Mouse (Mus musculus): ENCODE results near the gene Gcgr.

Gene Gcgr

DNA sequence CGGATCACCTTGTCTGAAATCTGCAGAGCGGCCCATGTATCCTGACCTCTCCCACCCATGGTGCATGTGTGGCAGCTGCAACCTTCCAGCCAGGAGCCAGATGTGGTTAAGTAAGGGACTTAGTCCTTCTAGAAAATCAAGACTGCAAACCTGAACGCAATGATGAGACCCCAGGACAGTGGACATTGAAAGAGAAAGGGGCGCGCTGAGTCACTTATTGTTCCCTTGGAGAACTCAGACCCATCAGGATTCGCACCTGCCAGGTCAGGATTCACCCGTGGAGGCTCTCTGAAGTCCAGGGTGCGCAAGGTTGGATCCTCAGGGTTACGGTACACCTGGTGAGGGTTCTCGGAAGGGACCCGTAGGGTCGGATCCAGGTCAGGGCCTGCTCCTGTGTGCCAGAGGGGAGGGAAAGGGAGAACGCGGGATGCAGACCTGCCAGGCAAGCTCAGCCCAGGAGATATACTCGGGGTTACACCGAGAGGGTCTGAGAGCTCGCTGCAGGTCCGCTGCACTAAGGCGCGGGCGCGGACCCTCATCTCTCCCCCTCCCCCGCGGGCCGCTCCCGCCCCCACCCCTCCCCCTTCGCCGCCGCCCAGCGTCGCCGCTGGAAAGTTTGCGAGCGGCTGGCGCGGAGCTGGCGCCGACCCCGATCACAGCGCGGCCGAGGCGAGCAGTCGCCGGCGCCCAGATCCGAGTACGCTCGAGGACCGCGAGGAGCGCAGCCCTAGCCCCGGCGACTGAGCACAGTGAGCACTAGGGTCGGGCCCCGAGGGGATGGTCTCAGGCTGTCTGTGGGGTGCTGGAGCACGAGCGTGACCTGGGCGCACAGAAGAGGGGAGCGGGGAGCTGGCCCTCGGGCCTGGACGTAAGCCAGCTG, at the start of gene Gcgr:
Gcgr (plus strand) TSS at position 615 of the 880 bp plus-strand sequence.
- DNase-seq, result peak; percentile 46 to 60

DNA sequence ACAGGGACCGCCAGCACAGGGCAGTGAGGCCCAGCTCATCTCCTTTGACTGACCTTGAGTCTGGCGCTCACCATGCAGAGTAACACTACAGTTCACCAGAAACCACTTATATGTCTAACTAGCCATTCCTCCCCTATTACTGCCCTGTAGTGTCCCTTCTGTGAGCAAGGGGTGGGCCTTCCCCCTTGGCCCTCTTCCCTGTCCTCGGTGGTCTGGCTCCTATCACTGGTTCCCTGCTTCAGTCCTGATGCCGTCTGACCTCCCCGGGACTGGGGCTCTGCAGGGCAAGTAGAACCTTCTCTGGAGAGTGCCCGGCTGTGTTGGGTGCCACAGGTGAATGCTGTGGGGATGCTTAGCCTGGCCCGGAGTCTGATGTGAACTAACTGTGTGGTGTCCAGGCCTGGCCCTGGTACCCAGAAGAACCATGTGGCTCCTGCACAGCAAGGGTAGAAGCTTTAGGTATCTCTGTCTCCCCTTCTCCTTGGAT, 47.0 kb upstream of the Gcgr start:
- DNase-seq, result no peak

- DNase-seq, result peak; percentile 93 to 94
These were observed 46.1 kb upstream of the Gcgr start, which contains the start of gene Mrpl12 for GRCm38 (mm10) chr11:120484265-120484981. TSS of gene Mrpl12 (plus strand) at chr11:120484613.

DNA sequence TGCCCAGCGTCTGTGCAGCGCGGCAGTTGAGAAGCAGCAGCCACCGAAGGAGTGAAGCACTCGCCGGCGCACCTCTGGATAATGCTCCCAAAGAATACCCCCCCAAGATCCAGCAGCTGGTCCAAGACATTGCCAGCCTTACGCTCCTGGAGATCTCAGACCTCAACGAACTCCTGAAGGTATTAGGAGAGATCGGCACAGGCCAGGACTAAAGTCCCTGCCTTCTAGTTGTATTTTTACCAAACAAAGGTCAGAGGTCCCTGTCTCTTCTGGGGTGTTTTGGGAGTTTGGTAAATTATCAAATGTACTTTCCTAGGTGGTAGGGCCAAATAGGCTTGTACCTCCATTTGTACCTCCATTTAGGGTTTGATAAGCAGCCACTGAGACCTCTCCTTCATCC, 45.2 kb upstream of the Gcgr start:
- DNase-seq, result no peak

- DNase-seq, result no peak
These were observed 42.0 kb upstream of the Gcgr start for GRCm38 (mm10) chr11:120488516-120488915.

GRCm38 (mm10) chr11:120489054-120489761, 41.3 kb upstream of the Gcgr start:
- peak; percentile 66 to 80 for DNase-seq

- DNase-seq, result no peak
These were observed 40.0 kb upstream of the Gcgr start for GRCm38 (mm10) chr11:120490291-120491046.

DNA sequence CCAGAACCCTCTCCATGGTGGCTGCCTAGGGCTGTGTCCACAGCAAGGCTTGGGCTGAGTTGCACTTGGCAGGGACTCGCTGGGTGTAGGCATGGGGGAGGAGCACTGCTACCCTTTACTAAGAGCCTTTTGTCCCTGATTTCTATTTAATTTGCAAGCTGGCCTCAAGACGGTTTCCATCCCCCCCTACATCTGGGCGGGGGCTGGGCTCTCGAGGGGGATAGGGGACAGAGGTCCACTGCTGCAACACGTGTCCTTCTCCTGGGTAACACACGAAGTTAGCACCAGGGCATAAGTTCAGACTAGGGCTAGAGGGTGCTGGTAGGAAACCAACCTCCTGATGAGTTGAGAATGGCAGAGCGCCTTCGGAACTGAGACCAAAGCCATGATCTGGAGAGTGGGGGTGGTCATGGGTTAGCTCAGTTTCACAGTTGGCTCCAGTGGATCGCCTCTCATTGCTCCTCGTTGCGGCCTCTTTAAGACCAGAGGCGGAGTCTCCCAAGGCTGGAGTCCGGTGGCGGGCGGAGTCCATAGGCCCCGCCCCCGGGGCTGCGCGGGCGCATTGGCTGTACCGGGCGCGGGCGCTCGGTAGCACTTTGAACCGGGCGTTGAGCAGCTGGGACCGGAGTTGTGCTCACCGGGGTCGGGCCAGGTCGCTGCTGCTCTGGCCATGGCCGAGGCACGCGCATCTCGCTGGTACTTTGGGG, 39.0 kb upstream of the Gcgr start, which contains the start of gene Slc25a10:
Slc25a10 (plus strand) TSS at position 524 of the 707 bp plus-strand sequence.
- peak; percentile 91 to 95 for DNase-seq

DNA sequence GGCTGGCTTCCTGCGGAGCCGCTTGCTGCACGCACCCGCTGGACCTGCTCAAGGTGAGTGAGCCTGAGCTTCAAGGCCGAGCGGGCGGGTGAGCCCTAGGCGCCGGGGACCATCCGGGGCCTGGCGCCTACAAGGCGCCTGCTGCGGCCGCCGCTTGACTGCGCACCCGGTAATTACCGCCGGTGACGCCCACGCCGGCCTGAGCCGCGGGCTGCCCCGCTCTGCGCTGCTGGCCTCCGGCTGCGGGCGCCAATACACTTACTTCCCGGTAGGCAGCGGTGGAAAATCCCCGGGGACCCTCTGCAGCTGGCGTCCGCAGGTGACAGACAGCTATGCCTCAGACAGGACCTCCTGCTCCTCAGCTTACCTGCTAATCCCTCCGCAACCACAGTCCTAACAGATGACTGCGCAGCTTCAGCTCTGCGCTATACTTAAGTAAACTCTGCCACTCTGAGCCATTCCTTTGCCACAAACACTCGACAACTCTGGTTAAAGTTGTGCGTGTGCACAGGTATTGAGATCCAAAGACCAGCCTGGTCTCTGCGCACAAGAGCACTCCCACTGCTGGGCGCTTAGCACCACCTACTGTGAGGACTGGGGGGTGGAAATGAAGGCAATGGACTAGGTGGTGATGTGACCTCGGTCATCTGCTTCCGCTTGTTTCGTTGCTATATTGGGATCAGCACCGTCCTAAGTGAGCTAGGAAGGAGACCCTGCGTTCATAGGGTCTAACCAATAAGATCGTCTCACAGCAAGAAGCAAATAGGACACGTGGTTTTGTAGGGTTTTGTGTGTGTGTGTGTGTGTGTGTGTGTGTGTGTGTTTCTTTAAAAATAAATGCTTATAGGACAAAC, 38.2 kb upstream of the Gcgr start:
- peak; percentile 61 to 72 for DNase-seq

- no peak for DNase-seq
These were observed 37.7 kb upstream of the Gcgr start for GRCm38 (mm10) chr11:120492878-120493203.

- DNase-seq, result peak in 1 of 2 experiments; percentile 40
These were observed 37.1 kb upstream of the Gcgr start for GRCm38 (mm10) chr11:120493351-120493750.

- DNase-seq, result no peak
These were observed 36.6 kb upstream of the Gcgr start for GRCm38 (mm10) chr11:120493911-120494310.

- DNase-seq, result no peak
These were observed 33.1 kb upstream of the Gcgr start for GRCm38 (mm10) chr11:120497436-120497835.

GRCm38 (mm10) chr11:120498226-120498625, 32.3 kb upstream of the Gcgr start:
- no peak for DNase-seq

GRCm38 (mm10) chr11:120498891-120499290, 31.6 kb upstream of the Gcgr start:
- no peak for DNase-seq

DNA sequence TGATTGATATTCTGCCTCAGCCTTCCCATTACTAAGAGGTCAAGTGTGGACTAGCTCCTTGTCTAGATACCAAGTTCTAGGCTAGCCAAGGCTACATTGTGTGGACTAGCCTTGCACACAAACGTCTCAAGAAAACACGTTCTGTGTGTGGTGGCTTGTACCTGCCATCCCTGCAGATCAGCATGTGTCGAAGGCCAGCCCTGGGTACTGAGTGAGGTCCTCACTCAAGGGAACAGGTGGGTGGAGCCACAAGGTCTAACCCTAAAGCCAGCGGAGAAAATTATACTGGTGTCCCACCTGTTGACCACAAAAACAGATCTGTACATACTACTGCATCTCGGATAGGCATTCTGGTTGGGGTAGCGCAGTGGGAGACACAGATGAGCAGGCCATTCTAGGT, 30.6 kb upstream of the Gcgr start:
- DNase-seq, result no peak

GRCm38 (mm10) chr11:120500357-120500756, 30.1 kb upstream of the Gcgr start:
- peak; percentile 68 to 77 for DNase-seq

GRCm38 (mm10) chr11:120501018-120501417, 29.5 kb upstream of the Gcgr start:
- DNase-seq, result no peak

DNA sequence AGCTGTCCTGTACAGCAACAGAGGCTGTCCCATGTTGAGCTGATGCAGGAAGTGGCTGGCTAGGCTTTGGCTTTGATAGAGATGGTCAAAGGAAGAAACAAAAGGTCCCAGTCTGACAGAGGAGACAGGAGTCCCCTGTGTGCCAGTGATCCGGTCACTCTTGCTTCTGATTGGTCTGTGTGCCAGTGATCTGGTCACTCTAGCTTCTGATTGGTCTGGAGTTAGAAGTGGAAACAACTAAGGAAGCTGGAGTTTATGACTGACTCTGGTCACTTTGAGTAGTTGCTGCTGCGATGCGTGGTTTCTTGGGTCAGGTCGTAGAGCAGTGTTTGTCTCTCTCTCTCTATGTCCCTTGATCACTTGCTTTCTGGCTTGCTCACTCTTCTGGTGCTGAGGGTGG, 28.8 kb upstream of the Gcgr start:
- DNase-seq, result no peak

GRCm38 (mm10) chr11:120505661-120506060, 24.8 kb upstream of the Gcgr start:
- DNase-seq, result no peak

DNA sequence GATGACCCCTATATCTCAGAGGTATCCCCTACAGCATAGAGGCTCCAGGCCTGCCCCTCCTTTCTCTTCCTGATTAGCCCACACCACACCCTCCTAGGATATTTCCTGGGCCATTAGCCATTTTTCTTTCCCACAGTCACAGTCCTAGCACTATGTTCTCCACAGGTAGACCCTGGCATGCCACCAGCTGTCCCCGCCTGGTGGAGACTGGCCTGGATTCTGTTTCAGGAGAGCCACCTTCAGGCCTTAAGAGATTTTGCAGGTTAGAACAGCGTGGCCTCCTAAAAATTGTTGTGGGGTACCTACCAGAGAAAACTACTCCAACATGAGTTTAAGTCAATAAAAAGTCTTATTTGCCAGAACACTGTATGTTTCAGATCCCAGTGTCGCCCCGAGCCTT, 23.6 kb upstream of the Gcgr start:
- DNase-seq, result peak in 1 of 2 experiments; percentile 65
